Mouse (Mus musculus) hindbrain, embryonic 10.5 days (tissue): ENCODE measurements around the gene Slc7a14. TPM values are rescaled to one million over a fixed set of nuclear protein-coding genes. Genes with fewer than 3 reads are reported as not detected.

Experiments
- DNase-seq: peaks from one replicate; pipeline ENCODE4 v3.0.0-alpha.2; 2017; ENCODE audit warnings: low spot score
- H3K27ac ChIP-seq: fragments of 300-500 bp; sonication (generic); 2 replicates; pipeline ENCODE4 v1.5.1; 2016; ENCODE audit warnings: mild to moderate bottlenecking, moderate library complexity
- H3K27me3 ChIP-seq: fragments of 300-500 bp; sonication (generic); 2 replicates; pipeline ENCODE4 v1.6.1; 2016; ENCODE audit warnings: mild to moderate bottlenecking; ENCODE audit not compliant: poor library complexity, insufficient read depth, severe bottlenecking
- H3K36me3 ChIP-seq: fragments of 300-500 bp; sonication (generic); 2 replicates; pipeline ENCODE4 v1.6.1; 2016; ENCODE audit warnings: mild to moderate bottlenecking, moderate library complexity
- H3K4me1 ChIP-seq: fragments of 300-500 bp; sonication (generic); replicated peaks from 2 replicates; pipeline ENCODE4 v1.6.1; 2016; ENCODE audit warnings: mild to moderate bottlenecking
- H3K4me3 ChIP-seq: fragments of 300-500 bp; sonication (generic); 2 replicates; pipeline ENCODE4 v1.5.1; 2016; ENCODE audit warnings: mild to moderate bottlenecking, moderate library complexity
- H3K9me3 ChIP-seq: fragments of 300-500 bp; sonication (generic); 2 replicates; pipeline ENCODE4 v1.6.1; 2016; ENCODE audit warnings: mild to moderate bottlenecking, moderate library complexity
- WGBS: fragments of 180-500 bp; shearing (Covaris S2); methylation state at CpG from one replicate; pipeline ENCODE4 v1.1.7; 2016; 5-methylcytosine and 5-hydroxymethylcytosine counted together
- polyA plus RNA-seq: library from polyadenylated mRNA; unstranded; fragments of >200 nt; fragmentation: Nextera tagmentation; extraction: Ambion mirVana; gene quantifications from 2 replicates; pipeline ENCODE4 v1.2.1, GENCODE M21; 2016

Gene Slc7a14
- polyA plus RNA-seq, 1 experiment from 2014 or later = 0.76 TPM

DNA sequence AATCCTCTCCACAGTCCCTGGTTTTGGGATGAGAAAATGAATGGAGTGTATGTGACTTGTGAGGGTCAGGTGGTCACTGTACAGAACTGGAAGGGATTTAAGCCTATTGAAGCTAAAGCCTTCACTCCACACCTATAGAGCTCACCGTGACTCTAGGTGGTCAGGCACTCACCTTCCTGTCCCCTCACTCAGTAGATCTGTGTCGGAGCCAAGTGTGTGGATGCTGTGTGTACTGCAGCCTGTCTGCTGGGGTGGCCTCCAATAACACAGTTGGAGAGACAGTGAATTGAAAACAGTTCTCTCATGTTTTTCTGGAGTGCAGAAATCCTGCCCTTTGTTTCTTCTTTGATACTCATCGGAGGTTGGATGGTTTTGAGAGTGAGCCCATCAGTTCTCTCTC is 144.4 kb downstream of the Slc7a14 start:
- Histone ChIP-seq H3K36me3 (no peaks in the 10 kb centered on the region), H3K9me3 (no peaks in the 10 kb centered on the region), H3K4me3 (no peak overlapping the region), H3K27ac (peak overlapping the region; percentile 66; the same call in 1 of the 2 replicates), H3K4me1 (peaks cover 26% of the 10 kb centered on the region), H3K27me3 (no peaks in the 10 kb centered on the region)
- 55% methylated on average over 3 of the region's 3 CpGs for WGBS
- DNase-seq = no peak

- H3K4me3 ChIP-seq = no peak overlapping the region
- no peak for DNase-seq
- WGBS = 95% methylated on average over 14 of the region's 14 CpGs
These were observed 147.3 kb downstream of the Slc7a14 start for GRCm38 (mm10) chr3:31162860-31163259.

DNA sequence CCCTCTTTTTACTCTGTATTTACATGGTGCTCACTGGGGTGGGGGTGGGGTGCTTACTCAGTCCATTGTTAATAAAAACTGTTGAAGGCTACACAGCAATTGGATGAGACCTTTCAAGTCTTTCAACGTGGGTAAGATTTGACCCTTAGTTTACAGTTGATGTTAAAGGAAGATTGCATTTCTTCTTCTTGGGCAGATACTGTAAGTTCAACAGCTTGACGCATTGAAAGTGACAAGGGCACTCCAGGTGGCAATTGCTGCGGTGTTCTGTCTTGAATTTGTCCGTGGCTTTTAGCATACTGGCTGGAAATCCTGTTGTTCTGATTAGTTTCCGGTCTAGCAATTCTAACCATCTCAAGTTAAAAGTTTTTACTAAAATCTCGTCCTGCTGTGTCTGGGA is 148.8 kb downstream of the Slc7a14 start:
- H3K36me3 ChIP-seq = no peaks in the 10 kb centered on the region
- DNase-seq = no peak
- no peaks in the 10 kb centered on the region for H3K9me3 ChIP-seq
- WGBS = 27% methylated on average over 6 of the region's 6 CpGs
- H3K4me1 ChIP-seq = peaks cover 22% of the 10 kb centered on the region
- no peak overlapping the region for H3K4me3 ChIP-seq
- no peak overlapping the region for H3K27ac ChIP-seq
- no peaks in the 10 kb centered on the region for H3K27me3 ChIP-seq

More at GRCm38 (mm10) chr3:31162860-31163259, 147.3 kb downstream of the Slc7a14 start:
- no peak overlapping the region for H3K27ac ChIP-seq
- H3K27me3 ChIP-seq = no peaks in the 10 kb centered on the region
- no peaks in the 10 kb centered on the region for H3K36me3 ChIP-seq
- H3K4me1 ChIP-seq = peaks cover 31% of the 10 kb centered on the region
- H3K9me3 ChIP-seq = no peaks in the 10 kb centered on the region

- no peak for DNase-seq
- H3K27me3 ChIP-seq = no peaks in the 10 kb centered on the region
- WGBS = 85% methylated on average over 10 of the region's 10 CpGs
- no peak overlapping the region for H3K4me3 ChIP-seq
- no peak overlapping the region for H3K27ac ChIP-seq
- H3K4me1 ChIP-seq = peaks cover 21% of the 10 kb centered on the region
- H3K9me3 ChIP-seq = no peaks in the 10 kb centered on the region
- no peaks in the 10 kb centered on the region for H3K36me3 ChIP-seq
These were observed 150.1 kb downstream of the Slc7a14 start for GRCm38 (mm10) chr3:31160046-31160445.

DNA sequence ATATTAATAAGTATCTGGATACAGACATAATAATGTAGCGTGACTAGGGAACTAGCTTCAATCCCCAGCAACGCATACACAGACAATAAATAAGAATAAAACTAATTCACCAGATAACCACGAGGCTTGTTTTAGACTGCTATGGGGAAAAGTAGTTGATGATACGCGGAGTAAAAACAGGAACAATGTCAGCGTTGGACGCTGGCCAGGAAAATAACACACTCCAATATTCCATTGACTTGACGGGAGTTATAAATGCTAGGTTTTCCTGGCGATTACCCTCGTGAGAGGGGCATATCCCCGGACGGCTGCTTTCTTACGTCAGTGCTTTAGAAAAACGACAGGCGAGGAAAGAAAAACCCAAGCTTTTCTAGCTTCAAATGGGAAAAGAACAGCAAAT is 152.4 kb downstream of the Slc7a14 start:
- Histone ChIP-seq H3K27me3 (no peaks in the 10 kb centered on the region), H3K4me3 (no peak overlapping the region), H3K9me3 (no peaks in the 10 kb centered on the region), H3K27ac (no peak overlapping the region), H3K36me3 (no peaks in the 10 kb centered on the region), H3K4me1 (peaks cover 21% of the 10 kb centered on the region)
- 92% methylated on average over 15 of the region's 15 CpGs for WGBS
- no peak for DNase-seq

GRCm38 (mm10) chr3:31156126-31156525 is 154.1 kb downstream of the Slc7a14 start:
- Histone ChIP-seq H3K4me1 (peaks cover 16% of the 10 kb centered on the region), H3K9me3 (no peaks in the 10 kb centered on the region), H3K27me3 (peaks cover 6% of the 10 kb centered on the region), H3K27ac (no peak overlapping the region), H3K4me3 (no peak overlapping the region), H3K36me3 (no peaks in the 10 kb centered on the region)
- no peak for DNase-seq
- WGBS = 52% methylated on average over 3 of the region's 3 CpGs

Other genes with a start within 250 kb of the Slc7a14 start
- 34.4 and 37.3 TPM in 2 replicates for gene Skil, start 215.3 kb downstream of the Slc7a14 start, polyA plus RNA-seq
- gene Cldn11, start 160.5 kb downstream of the Slc7a14 start, polyA plus RNA-seq = 8.2 and 9.6 TPM in 2 replicates